Mouse (Mus musculus) large intestine, adult 2 months (tissue): ENCODE results near the gene Vmn1r5. TPM values are rescaled to one million over a fixed set of nuclear protein-coding genes. Genes with fewer than 3 reads are reported as not detected.
"Not testable (repeated sequence)": the region's sequence is repeated elsewhere in the genome, so short reads cannot be mapped to it uniquely, and the experiment has no call there.

Source experiments
- DNase-seq: peaks from one replicate; pipeline ENCODE4 v3.0.0-alpha.2; 2012; ENCODE audit warnings: low read depth, low spot score
- WGBS: fragments of 180-500 bp; shearing (Covaris S2); methylation state at CpG from one replicate; pipeline ENCODE4 v1.1.7; 2018; 5-methylcytosine and 5-hydroxymethylcytosine counted together
- polyA plus RNA-seq: library from polyadenylated mRNA; depleted of rRNA; stranded (reverse); fragments of >200 nt; gene quantifications from 2 replicates; pipeline ENCODE4 v1.2.3, GENCODE M21; 2012; rRNA removed

Vmn1r5 gene
- not detected in 2 replicates for polyA plus RNA-seq

GRCm38 (mm10) chr6:56969973-56970372 lies at the start of gene Vmn1r5:
Vmn1r5 (plus strand) TSS chr6:56970273.
- no peak for DNase-seq

GRCm38 (mm10) chr6:56923331-56923725 lies 46.7 kb upstream of the Vmn1r5 start:
- DNase-seq: no peak
- under 1% methylated on average over 25 of the region's 25 CpGs for WGBS

GRCm38 (mm10) chr6:56923726-56924707 lies 46.1 kb upstream of the Vmn1r5 start, which contains the start of the genes Nt5c3 and Vmn1r4:
Nt5c3 (minus strand) TSS chr6:56923932.
Vmn1r4 (plus strand) TSS chr6:56924015.
- DNase-seq: peak; percentile 91
- 2% methylated on average over 63 of the region's 64 CpGs for WGBS

GRCm38 (mm10) chr6:56931648-56932415 lies 38.2 kb upstream of the Vmn1r5 start:
- no peak for DNase-seq
- WGBS: 52% methylated on average over 4 of the region's 4 CpGs

DNA sequence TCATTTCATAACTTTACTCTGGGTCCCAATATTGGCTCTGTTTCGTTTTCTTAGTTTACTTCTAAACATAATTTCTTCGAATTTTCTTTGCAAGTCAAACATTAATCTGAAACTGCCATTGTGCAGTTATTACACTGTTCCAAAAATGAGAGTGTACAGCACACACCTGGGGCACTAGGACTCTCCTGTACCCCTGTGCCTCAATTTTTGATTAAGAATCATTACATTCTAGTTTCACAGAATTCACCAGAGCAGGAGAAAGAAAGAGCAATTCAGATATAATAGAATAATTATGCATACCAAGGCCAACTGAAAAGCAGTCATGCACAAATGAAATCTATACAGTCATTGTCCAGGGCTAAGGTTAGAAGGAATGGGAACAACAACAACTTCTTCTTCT lies 37.6 kb upstream of the Vmn1r5 start:
- 49% methylated on average over 2 of the region's 2 CpGs for WGBS

GRCm38 (mm10) chr6:56934366-56934765 lies 35.7 kb upstream of the Vmn1r5 start:
- WGBS: 81% methylated on average over 4 of the region's 4 CpGs
- no peak for DNase-seq

More for the DNA sequence above, 37.6 kb upstream of the Vmn1r5 start:
- DNase-seq: no peak

GRCm38 (mm10) chr6:56956436-56956835 lies 13.6 kb upstream of the Vmn1r5 start:
- DNase-seq: no peak
- 57% methylated on average over 5 of the region's 5 CpGs for WGBS

- DNase-seq: no peak
- WGBS: 79% methylated on average over 2 of the region's 2 CpGs
These were observed 26.9 kb downstream of the Vmn1r5 start, which contains the start of gene Vmn1r6 for GRCm38 (mm10) chr6:56996943-56997342. Vmn1r6 (plus strand) TSS chr6:56997243.

GRCm38 (mm10) chr6:57025224-57025623 lies 55.2 kb downstream of the Vmn1r5 start, which contains the start of gene Vmn1r7:
Vmn1r7 (minus strand) TSS chr6:57025324.
- WGBS: 85% methylated on average over 2 of the region's 2 CpGs
- not testable (repeated sequence) for DNase-seq

GRCm38 (mm10) chr6:57031984-57032383 lies 61.9 kb downstream of the Vmn1r5 start, which contains the start of gene Vmn1r8:
Vmn1r8 (plus strand) TSS chr6:57032284.
- no peak for DNase-seq

- 79% methylated on average over 2 of the region's 2 CpGs for WGBS
- no peak for DNase-seq
These were observed 64.6 kb downstream of the Vmn1r5 start for GRCm38 (mm10) chr6:57034674-57035073.

Other genes with a start within 250 kb of the Vmn1r5 start
- 6.1 and 7.0 TPM in 2 replicates for gene Kbtbd2, start 172.5 kb upstream of the Vmn1r5 start, polyA plus RNA-seq
- gene Fkbp9, start 138.2 kb upstream of the Vmn1r5 start, polyA plus RNA-seq: 11.8 and 13.2 TPM in 2 replicates
- 10.5 and 13.4 TPM in 2 replicates for gene Nt5c3, start 46.3 kb upstream of the Vmn1r5 start, polyA plus RNA-seq
- gene Vmn1r4, start 46.3 kb upstream of the Vmn1r5 start, polyA plus RNA-seq: 0.07 TPM in 1 of 2 replicates, not detected in the other
- not detected in 2 replicates for gene Vmn1r6, start 27.0 kb downstream of the Vmn1r5 start, polyA plus RNA-seq
- not detected in 2 replicates for gene Vmn1r7, start 55.1 kb downstream of the Vmn1r5 start, polyA plus RNA-seq
- gene Vmn1r8, start 62.0 kb downstream of the Vmn1r5 start, polyA plus RNA-seq: not detected in 2 replicates
- not detected in 2 replicates for gene Vmn1r9, start 96.5 kb downstream of the Vmn1r5 start, polyA plus RNA-seq
- not detected in 2 replicates for gene Vmn1r10, start 139.2 kb downstream of the Vmn1r5 start, polyA plus RNA-seq
- gene Vmn1r11, start 163.2 kb downstream of the Vmn1r5 start, polyA plus RNA-seq: not detected in 2 replicates
- not detected in 2 replicates for gene Vmn1r12, start 186.6 kb downstream of the Vmn1r5 start, polyA plus RNA-seq
- gene Vmn1r13, start 233.0 kb downstream of the Vmn1r5 start, polyA plus RNA-seq: not detected in 2 replicates